Mouse (Mus musculus) layer of hippocampus, adult 11-12 months (tissue): ENCODE data around the gene Wdr25.

Experiments used
- DNase-seq: peaks from one replicate; pipeline ENCODE4 v3.0.0; 2022; ENCODE audit warnings: low spot score

The Wdr25 gene

GRCm38 (mm10) chr12:108937506-108937905 is 44.1 kb downstream of the Wdr25 start:
- no peak for DNase-seq

GRCm38 (mm10) chr12:108938844-108939243 is 45.4 kb downstream of the Wdr25 start:
- DNase-seq, result no peak

GRCm38 (mm10) chr12:108939317-108939716 is 45.9 kb downstream of the Wdr25 start:
- no peak for DNase-seq

- DNase-seq, result no peak
Measured at GRCm38 (mm10) chr12:108940255-108940654, 46.8 kb downstream of the Wdr25 start.

GRCm38 (mm10) chr12:108941282-108941681 is 47.9 kb downstream of the Wdr25 start:
- no peak for DNase-seq

GRCm38 (mm10) chr12:108942203-108942923 is 48.9 kb downstream of the Wdr25 start:
- DNase-seq, result no peak

GRCm38 (mm10) chr12:108953011-108953550 is 59.6 kb downstream of the Wdr25 start:
- DNase-seq, result no peak

GRCm38 (mm10) chr12:108953838-108954237 is 60.4 kb downstream of the Wdr25 start:
- DNase-seq, result no peak

- DNase-seq, result no peak
Measured at GRCm38 (mm10) chr12:108954456-108954855, 61.0 kb downstream of the Wdr25 start.

GRCm38 (mm10) chr12:108958483-108958882 is 65.1 kb downstream of the Wdr25 start:
- DNase-seq, result no peak

- no peak for DNase-seq
Measured at GRCm38 (mm10) chr12:108958991-108959638, 65.7 kb downstream of the Wdr25 start.

GRCm38 (mm10) chr12:108959639-108960219 is 66.3 kb downstream of the Wdr25 start:
- DNase-seq, result no peak

GRCm38 (mm10) chr12:108960225-108960624 is 66.8 kb downstream of the Wdr25 start:
- peak; percentile 57 for DNase-seq

GRCm38 (mm10) chr12:108967631-108968030 is 74.2 kb downstream of the Wdr25 start:
- DNase-seq, result no peak

- DNase-seq, result peak; percentile 46
Measured at GRCm38 (mm10) chr12:108968031-108968430, 74.6 kb downstream of the Wdr25 start.

- DNase-seq, result no peak
Measured at GRCm38 (mm10) chr12:108971446-108971845, 78.0 kb downstream of the Wdr25 start.

GRCm38 (mm10) chr12:108972234-108972633 is 78.8 kb downstream of the Wdr25 start:
- no peak for DNase-seq

- no peak for DNase-seq
Measured at GRCm38 (mm10) chr12:108979977-108980376, 86.5 kb downstream of the Wdr25 start.

GRCm38 (mm10) chr12:108981941-108982683 is 88.7 kb downstream of the Wdr25 start:
- DNase-seq, result no peak

- no peak for DNase-seq
Measured at GRCm38 (mm10) chr12:108982684-108982960, 89.2 kb downstream of the Wdr25 start.

GRCm38 (mm10) chr12:108983496-108983895 is 90.1 kb downstream of the Wdr25 start:
- DNase-seq, result no peak

GRCm38 (mm10) chr12:108984471-108984870 is 91.0 kb downstream of the Wdr25 start:
- DNase-seq, result no peak

- DNase-seq, result no peak
Measured at GRCm38 (mm10) chr12:108985025-108985424, 91.6 kb downstream of the Wdr25 start.
